Mouse (Mus musculus): ENCODE results near the gene Zfp541. TPM values are rescaled to one million over a fixed set of nuclear protein-coding genes. Genes with fewer than 3 reads are reported as not detected.

Gene Zfp541
- polyA plus RNA-seq, 1 experiment from 2014 or later = not detected

GRCm38 (mm10) chr7:16104611-16105388 is 43.2 kb downstream of the Zfp541 start:
- Histone ChIP-seq H3K9ac (ENCODE audit: low read length) (no peak overlapping the region), H3K4me1 (ENCODE audit: control insufficient read depth, insufficient read depth, low read length) (peaks cover 2% of the 10 kb centered on the region), H3K27me3 (ENCODE audit: control insufficient read depth, insufficient read depth, low read length) (no peaks in the 10 kb centered on the region), H3K4me3 (ENCODE audit: low read depth, low read length) (no peak overlapping the region), H3K27ac (ENCODE audit: low read depth, low read length) (no peak overlapping the region), H3K36me3 (ENCODE audit: control insufficient read depth, insufficient read depth, low read length) (peaks cover 7% of the 10 kb centered on the region), H3K9me3 (ENCODE audit: control insufficient read depth, low read length) (no peaks in the 10 kb centered on the region), H3K4me2 (no peak overlapping the region)
- ATAC-seq (ENCODE audit: low FRiP score) = no peak
- 92% methylated on average over 7 of the region's 7 CpGs for WGBS
- DNase-seq (ENCODE audit: low spot score, missing footprints) = no peak

DNA sequence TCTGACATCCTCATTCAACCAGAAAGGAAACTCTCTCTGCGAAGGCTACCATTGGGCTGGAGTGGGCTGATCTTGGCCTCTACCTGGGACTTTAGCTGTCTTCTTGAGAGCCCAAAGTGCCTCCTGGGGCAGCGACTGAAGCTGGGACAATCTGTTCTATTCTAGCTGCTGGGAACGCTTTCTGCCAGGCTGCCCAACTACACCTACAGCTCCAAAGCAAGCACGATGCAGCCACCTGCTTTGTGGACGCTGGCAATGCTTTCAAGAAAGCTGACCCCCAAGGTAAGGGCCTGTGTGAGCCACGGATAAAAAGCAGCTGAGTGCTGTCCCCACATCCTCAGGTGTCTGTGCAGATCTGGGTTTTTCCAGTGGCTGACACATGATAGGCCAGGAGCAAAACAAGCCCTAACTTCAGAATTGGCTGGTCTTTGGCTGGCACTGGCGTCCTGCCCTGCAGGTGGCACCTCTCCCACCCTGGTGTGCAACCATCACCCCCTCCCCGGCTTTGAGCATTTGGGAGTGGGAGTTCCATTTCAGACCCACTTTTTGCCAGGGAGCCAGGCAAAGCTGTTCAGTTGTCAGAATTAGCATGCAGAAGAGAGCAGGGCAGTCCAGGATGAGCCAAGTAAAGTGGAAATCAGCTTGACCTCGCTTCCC is 47.4 kb downstream of the Zfp541 start:
- peaks cover 22% of the 10 kb centered on the region for H3K36me3 ChIP-seq (ENCODE audit: control insufficient read depth, insufficient read depth, low read length)
- no peak for DNase-seq (ENCODE audit: low spot score, missing footprints)
- no peak overlapping the region for H3K4me2 ChIP-seq
- H3K4me1 ChIP-seq (ENCODE audit: control insufficient read depth, insufficient read depth, low read length) = no peaks in the 10 kb centered on the region
- WGBS = 93% methylated on average over 9 of the region's 9 CpGs
- no peak for ATAC-seq (ENCODE audit: low FRiP score)
- no peak overlapping the region for H3K27ac ChIP-seq (ENCODE audit: low read depth, low read length)
- H3K27me3 ChIP-seq (ENCODE audit: control insufficient read depth, insufficient read depth, low read length) = no peaks in the 10 kb centered on the region
- H3K9me3 ChIP-seq (ENCODE audit: control insufficient read depth, low read length) = no peaks in the 10 kb centered on the region
- H3K9ac ChIP-seq (ENCODE audit: low read length) = no peak overlapping the region
- H3K4me3 ChIP-seq (ENCODE audit: low read depth, low read length) = no peak overlapping the region

DNA sequence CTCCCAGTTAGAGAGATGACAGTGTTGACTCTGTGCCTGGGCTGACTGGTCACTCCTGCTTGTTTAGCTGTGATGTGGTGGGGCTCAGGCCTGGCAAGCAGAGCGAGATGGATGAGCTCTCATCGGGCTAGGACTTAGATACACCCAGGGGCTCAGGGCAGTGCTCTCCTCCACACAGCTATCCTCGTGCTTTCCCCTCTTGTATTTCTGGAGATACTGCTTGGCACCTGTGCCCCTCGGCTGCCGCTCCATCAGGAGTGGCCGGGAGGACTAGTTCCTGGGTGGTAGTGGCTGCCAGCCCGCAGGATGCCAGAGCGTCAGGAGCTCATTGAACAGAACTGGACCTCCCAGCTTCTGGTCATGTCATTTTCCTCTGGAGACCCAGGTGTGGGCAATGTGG is 48.5 kb downstream of the Zfp541 start:
- Histone ChIP-seq H3K4me1 (ENCODE audit: control insufficient read depth, insufficient read depth, low read length) (no peaks in the 10 kb centered on the region), H3K4me2 (no peak overlapping the region), H3K9me3 (ENCODE audit: control insufficient read depth, low read length) (no peaks in the 10 kb centered on the region), H3K27ac (ENCODE audit: low read depth, low read length) (no peak overlapping the region), H3K27me3 (ENCODE audit: control insufficient read depth, insufficient read depth, low read length) (no peaks in the 10 kb centered on the region), H3K9ac (ENCODE audit: low read length) (no peak overlapping the region), H3K4me3 (ENCODE audit: low read depth, low read length) (no peak overlapping the region), H3K36me3 (ENCODE audit: control insufficient read depth, insufficient read depth, low read length) (peaks cover 25% of the 10 kb centered on the region)
- 90% methylated on average over 8 of the region's 8 CpGs for WGBS
- ATAC-seq (ENCODE audit: low FRiP score) (no peak), DNase-seq (ENCODE audit: low spot score, missing footprints) (no peak)

DNA sequence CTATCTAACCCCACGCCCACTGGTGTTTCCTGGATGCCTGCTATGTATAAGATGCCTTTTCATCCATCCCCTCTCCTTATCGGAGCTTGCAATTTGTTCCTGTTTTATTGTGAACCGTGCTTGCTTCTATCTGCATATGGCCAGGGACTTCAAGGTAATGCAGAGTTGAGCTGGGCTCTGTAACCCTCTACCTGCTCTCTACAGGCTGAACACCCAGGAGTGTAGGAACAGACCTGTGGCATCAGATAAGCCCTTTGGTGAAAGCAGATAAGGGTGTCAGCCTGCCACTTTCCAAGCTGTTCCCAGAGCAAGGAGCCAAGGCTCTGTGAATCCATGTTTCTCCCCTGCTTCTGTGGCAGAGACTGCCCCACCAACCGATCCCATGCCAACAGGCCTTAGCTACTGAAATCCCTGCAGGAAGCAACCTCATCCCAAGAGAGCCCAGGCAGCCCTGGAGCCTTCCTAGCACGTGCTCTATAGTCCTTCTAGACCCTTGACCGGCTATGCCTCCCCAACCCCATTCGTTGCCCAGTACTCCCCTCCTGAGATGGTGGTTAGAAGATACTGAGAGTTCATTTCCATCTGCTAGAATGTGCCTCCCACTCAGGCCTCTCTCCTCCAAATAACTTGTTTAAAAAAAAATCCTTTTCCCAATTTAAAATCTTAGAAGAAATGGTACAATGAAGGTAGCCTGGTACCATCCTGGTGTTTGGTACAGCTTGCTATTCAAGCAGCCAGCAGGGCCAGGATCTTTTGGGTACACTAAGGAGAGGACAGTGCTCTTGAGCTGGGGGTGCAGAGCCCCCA is 49.9 kb downstream of the Zfp541 start:
- Histone ChIP-seq H3K4me2 (no peak overlapping the region), H3K27me3 (ENCODE audit: control insufficient read depth, insufficient read depth, low read length) (no peaks in the 10 kb centered on the region), H3K4me3 (ENCODE audit: low read depth, low read length) (no peak overlapping the region), H3K9me3 (ENCODE audit: control insufficient read depth, low read length) (no peaks in the 10 kb centered on the region), H3K4me1 (ENCODE audit: control insufficient read depth, insufficient read depth, low read length) (no peaks in the 10 kb centered on the region), H3K27ac (ENCODE audit: low read depth, low read length) (no peak overlapping the region), H3K36me3 (ENCODE audit: control insufficient read depth, insufficient read depth, low read length) (peaks cover 31% of the 10 kb centered on the region), H3K9ac (ENCODE audit: low read length) (no peak overlapping the region)
- no peak for ATAC-seq (ENCODE audit: low FRiP score)
- 90% methylated on average over 7 of the region's 7 CpGs for WGBS
- DNase-seq (ENCODE audit: low spot score, missing footprints) = no peak

GRCm38 (mm10) chr7:16116418-16116817 is 54.8 kb downstream of the Zfp541 start:
- Histone ChIP-seq H3K9me3 (ENCODE audit: control insufficient read depth, low read length) (no peaks in the 10 kb centered on the region), H3K27me3 (ENCODE audit: control insufficient read depth, insufficient read depth, low read length) (no peaks in the 10 kb centered on the region), H3K9ac (ENCODE audit: low read length) (no peak overlapping the region), H3K4me3 (ENCODE audit: low read depth, low read length) (no peak overlapping the region), H3K36me3 (ENCODE audit: control insufficient read depth, insufficient read depth, low read length) (peaks cover 21% of the 10 kb centered on the region), H3K4me2 (no peak overlapping the region), H3K27ac (ENCODE audit: low read depth, low read length) (no peak overlapping the region), H3K4me1 (ENCODE audit: control insufficient read depth, insufficient read depth, low read length) (no peaks in the 10 kb centered on the region)
- WGBS = 93% methylated on average over 7 of the region's 7 CpGs
- DNase-seq (ENCODE audit: low spot score, missing footprints) (no peak), ATAC-seq (ENCODE audit: low FRiP score) (no peak)

DNA sequence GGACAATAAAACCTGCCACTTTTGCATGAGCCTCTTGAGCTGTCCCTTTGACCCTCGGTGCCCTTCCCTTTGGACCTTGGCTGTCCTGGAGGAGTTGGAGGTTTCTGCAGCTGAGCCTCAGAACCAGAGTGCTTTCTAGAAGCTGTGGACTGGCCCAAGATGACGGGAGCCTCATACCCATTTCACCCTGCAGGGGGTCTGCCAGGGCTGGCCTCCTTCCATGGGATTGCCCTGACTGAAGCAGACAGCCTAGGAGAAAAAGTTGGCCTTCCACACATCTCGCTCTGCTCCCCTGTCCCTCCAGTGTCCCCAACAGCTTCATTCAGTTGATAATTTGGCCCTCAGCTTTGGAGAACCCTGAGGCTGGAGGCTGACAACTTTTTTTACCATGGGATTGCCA is 55.5 kb downstream of the Zfp541 start:
- no peak overlapping the region for H3K9ac ChIP-seq (ENCODE audit: low read length)
- DNase-seq (ENCODE audit: low spot score, missing footprints) = no peak
- no peak for ATAC-seq (ENCODE audit: low FRiP score)
- H3K4me2 ChIP-seq = no peak overlapping the region
- 89% methylated on average over 3 of the region's 3 CpGs for WGBS
- H3K36me3 ChIP-seq (ENCODE audit: control insufficient read depth, insufficient read depth, low read length) = peaks cover 21% of the 10 kb centered on the region
- H3K27me3 ChIP-seq (ENCODE audit: control insufficient read depth, insufficient read depth, low read length) = no peaks in the 10 kb centered on the region
- no peak overlapping the region for H3K27ac ChIP-seq (ENCODE audit: low read depth, low read length)
- no peaks in the 10 kb centered on the region for H3K9me3 ChIP-seq (ENCODE audit: control insufficient read depth, low read length)
- no peak overlapping the region for H3K4me3 ChIP-seq (ENCODE audit: low read depth, low read length)
- no peaks in the 10 kb centered on the region for H3K4me1 ChIP-seq (ENCODE audit: control insufficient read depth, insufficient read depth, low read length)

DNA sequence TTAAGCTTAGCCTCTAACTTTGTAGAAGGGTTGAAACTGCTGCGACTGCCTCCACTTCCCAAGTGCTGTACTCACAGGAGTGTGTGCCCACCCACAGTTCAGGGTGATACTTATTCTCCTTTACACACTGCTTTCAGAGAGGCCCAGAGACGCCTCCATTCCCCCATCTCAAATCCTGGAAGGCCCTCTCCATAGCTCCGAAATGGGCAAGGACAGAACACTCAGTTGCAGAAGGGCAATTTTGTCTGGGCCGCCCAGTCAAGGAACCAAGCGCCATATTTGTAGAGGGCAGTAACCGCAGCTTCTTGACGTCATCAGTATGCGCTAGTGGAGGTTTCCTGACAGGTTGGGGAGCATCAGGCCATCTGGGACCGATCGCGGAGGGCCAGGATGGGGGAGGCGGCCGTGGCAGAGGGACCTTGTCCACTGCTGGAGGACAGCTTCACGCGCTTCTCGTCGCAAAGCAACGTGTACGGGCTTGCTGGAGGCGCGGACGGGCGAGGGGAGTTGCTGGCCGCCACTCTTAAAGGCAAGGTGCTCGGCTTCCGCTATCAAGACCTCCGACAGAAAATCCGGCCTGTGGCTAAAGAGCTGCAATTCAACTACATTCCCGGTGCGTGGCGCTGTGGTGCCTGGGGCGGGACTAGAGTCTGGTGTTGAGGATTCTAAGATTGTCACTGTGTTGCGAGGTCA is 58.1 kb downstream of the Zfp541 start, which contains the start of gene Kptn:
Kptn (plus strand) TSS at position 327 of the 693 bp plus-strand sequence.
- DNase-seq (ENCODE audit: low spot score, missing footprints) = peak; percentile 99
- H3K9me3 ChIP-seq (ENCODE audit: control insufficient read depth, low read length) = no peaks in the 10 kb centered on the region
- ATAC-seq (ENCODE audit: low FRiP score) = peak; percentile 90
- H3K27me3 ChIP-seq (ENCODE audit: control insufficient read depth, insufficient read depth, low read length) = no peaks in the 10 kb centered on the region
- WGBS = under 1% methylated on average over 33 of the region's 33 CpGs
- peak within 1 kb of the TSS; percentile 81 for H3K27ac ChIP-seq (ENCODE audit: low read depth, low read length)
- H3K4me2 ChIP-seq = peak within 1 kb of the TSS; percentile 40
- H3K9ac ChIP-seq (ENCODE audit: low read length) = peak within 1 kb of the TSS; percentile 86
- H3K36me3 ChIP-seq (ENCODE audit: control insufficient read depth, insufficient read depth, low read length) = peaks cover 9% of the 10 kb centered on the region
- no peaks in the 10 kb centered on the region for H3K4me1 ChIP-seq (ENCODE audit: control insufficient read depth, insufficient read depth, low read length)
- peak within 1 kb of the TSS; percentile 70 for H3K4me3 ChIP-seq (ENCODE audit: low read depth, low read length)

DNA sequence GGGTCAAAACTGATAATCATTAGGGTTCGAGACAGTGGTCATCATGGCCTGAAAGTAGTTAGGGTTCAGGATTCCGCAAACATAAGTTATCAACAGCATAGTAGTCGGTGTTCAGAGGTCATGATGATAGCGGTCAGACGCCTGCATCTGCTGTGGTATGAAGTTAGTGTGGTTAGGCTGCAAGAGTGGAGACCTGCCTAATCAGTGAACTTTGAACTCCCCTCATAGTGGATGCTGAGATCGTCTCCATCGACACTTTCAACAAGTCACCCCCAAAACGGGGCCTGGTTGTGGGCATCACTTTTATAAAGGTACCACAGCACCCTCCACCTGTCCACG is 58.6 kb downstream of the Zfp541 start:
- no peaks in the 10 kb centered on the region for H3K27me3 ChIP-seq (ENCODE audit: control insufficient read depth, insufficient read depth, low read length)
- H3K4me2 ChIP-seq = peak overlapping the region; percentile 40
- H3K27ac ChIP-seq (ENCODE audit: low read depth, low read length) = no peak overlapping the region; the same call in 1 of the 2 replicates
- ATAC-seq (ENCODE audit: low FRiP score) (no peak; the same call in 1 of the 2 replicates), DNase-seq (ENCODE audit: low spot score, missing footprints) (no peak)
- peaks cover 5% of the 10 kb centered on the region for H3K36me3 ChIP-seq (ENCODE audit: control insufficient read depth, insufficient read depth, low read length)
- H3K9me3 ChIP-seq (ENCODE audit: control insufficient read depth, low read length) = no peaks in the 10 kb centered on the region
- H3K4me3 ChIP-seq (ENCODE audit: low read depth, low read length) = peak overlapping the region; percentile 70
- 50% methylated on average over 9 of the region's 9 CpGs for WGBS
- H3K4me1 ChIP-seq (ENCODE audit: control insufficient read depth, insufficient read depth, low read length) = no peaks in the 10 kb centered on the region
- H3K9ac ChIP-seq (ENCODE audit: low read length) = no peak overlapping the region; the same call in 1 of the 2 replicates
